Mouse (Mus musculus) left cerebral cortex, postnatal 25 days (tissue): ENCODE data around the gene Dpm2. TPM values are rescaled to one million over a fixed set of nuclear protein-coding genes. Genes with fewer than 3 reads are reported as not detected.

Experiments used
- DNase-seq, 2 experiments: peaks; one replicate each; pipeline ENCODE4 v3.0.0; 2022; ENCODE audit warnings: low spot score in 2 of 2, mixed read lengths in 1 of 2
- intact Hi-C: fragments of 180-260 bp; cut with DNase I; formaldehyde crosslinking; loops from one replicate; pipeline ENCODE4 v1.15.1; 2025
- total RNA-seq, 2 experiments: library from RNA; stranded (reverse); gene quantifications; 2 replicates each; pipeline ENCODE4 v1.2.3; 2021

The Dpm2 gene
- total RNA-seq, 2 experiments from 2014 or later = 76.1 to 81.8 TPM

GRCm38 (mm10) chr2:32606161-32607142, 35.8 kb downstream of the Dpm2 start:
- intact Hi-C loops = loop anchor here (2.0 kb wide), 1 partner anchor 20 kb away; the partner anchor contains the start of gene St6galnac4
- DNase-seq = peak; percentile 85 to 86

GRCm38 (mm10) chr2:32607262-32607947, 36.7 kb downstream of the Dpm2 start:
- peak; percentile 54 to 61 for DNase-seq
- intact Hi-C loops = loop anchor here (2.0 kb wide), 1 partner anchor 21 kb away; the partner anchor contains the start of gene St6galnac4

GRCm38 (mm10) chr2:32608141-32608777, 37.6 kb downstream of the Dpm2 start:
- peak in 1 of 2 experiments; percentile 63 for DNase-seq
- intact Hi-C loops = no loop called here

GRCm38 (mm10) chr2:32608778-32609435, 38.2 kb downstream of the Dpm2 start:
- intact Hi-C loops = no loop called here
- no peak for DNase-seq

- DNase-seq = peak in 1 of 2 experiments; percentile 63
Measured at GRCm38 (mm10) chr2:32610610-32611229, 40.1 kb downstream of the Dpm2 start.

GRCm38 (mm10) chr2:32612274-32612673, 41.6 kb downstream of the Dpm2 start:
- no peak for DNase-seq
- intact Hi-C loops = no loop called here

More at GRCm38 (mm10) chr2:32610610-32611229, 40.1 kb downstream of the Dpm2 start:
- intact Hi-C loops = no loop called here

- intact Hi-C loops = loop anchor here (5.0 kb wide), 1 partner anchor 35 kb away; no protein-coding TSS in a partner anchor
Measured at GRCm38 (mm10) chr2:32617109-32617508, 46.5 kb downstream of the Dpm2 start.

GRCm38 (mm10) chr2:32617601-32618000, 46.9 kb downstream of the Dpm2 start:
- intact Hi-C loops = loop anchor here (5.0 kb wide), 1 partner anchor 35 kb away; no protein-coding TSS in a partner anchor
- DNase-seq = no peak

More at GRCm38 (mm10) chr2:32617109-32617508, 46.5 kb downstream of the Dpm2 start:
- DNase-seq = no peak

GRCm38 (mm10) chr2:32618051-32618450, 47.4 kb downstream of the Dpm2 start:
- intact Hi-C loops = loop anchor here (5.0 kb wide), 1 partner anchor 36 kb away; no protein-coding TSS in a partner anchor
- DNase-seq = no peak

GRCm38 (mm10) chr2:32620682-32621516, 50.2 kb downstream of the Dpm2 start:
- intact Hi-C loops = no loop called here

GRCm38 (mm10) chr2:32621517-32621859, 50.8 kb downstream of the Dpm2 start, which contains the start of gene Ak1:
Gene Ak1 (plus strand): TSS chr2:32621758.
- no peak for DNase-seq
- intact Hi-C loops = no loop called here

More at GRCm38 (mm10) chr2:32620682-32621516, 50.2 kb downstream of the Dpm2 start:
- DNase-seq = no peak

Other genes starting within 250 kb of the Dpm2 start
- gene Ciz1, start 218.5 kb upstream of the Dpm2 start, total RNA-seq = 10 to 100 TPM; 67.5 to 73.1 TPM
- gene Dnm1, start 217.5 kb upstream of the Dpm2 start, total RNA-seq = 1,000 to 10,000 TPM; 1,197 to 1,302 TPM
- gene 1110008P14Rik, start 188.9 kb upstream of the Dpm2 start, total RNA-seq = 100 to 1,000 TPM; 375 to 446 TPM
- gene Lcn2, start 182.6 kb upstream of the Dpm2 start, total RNA-seq = under 1 TPM; 0.76 to 0.85 TPM
- gene Ptges2, start 175.0 kb upstream of the Dpm2 start, total RNA-seq = 10 to 100 TPM; 44.4 to 50.3 TPM
- 1 to 10 TPM; 4.2 TPM for gene Naif1, start 120.4 kb upstream of the Dpm2 start, total RNA-seq
- 10 to 100 TPM; 59.0 to 64.8 TPM for gene Slc25a25, start 119.4 kb upstream of the Dpm2 start, total RNA-seq
- gene Fam102a, start 35.5 kb upstream of the Dpm2 start, total RNA-seq = 10 to 100 TPM; 52.2 to 57.8 TPM
- 1 to 10 TPM; 7.5 to 8.3 TPM for gene Pip5kl1, start 3.9 kb downstream of the Dpm2 start, total RNA-seq
- under 1 TPM; 0.80 to 0.94 TPM for gene 9430097D07Rik, start 4.8 kb downstream of the Dpm2 start, total RNA-seq
- 10 to 100 TPM; 40.1 to 41.1 TPM for gene St6galnac4, start 16.2 kb downstream of the Dpm2 start, total RNA-seq
- 100 to 1,000 TPM; 112 to 117 TPM for gene St6galnac6, start 28.9 kb downstream of the Dpm2 start, total RNA-seq
- gene Ak1, start 50.9 kb downstream of the Dpm2 start, total RNA-seq = 100 to 1,000 TPM; 157 to 159 TPM
- gene Eng, start 75.7 kb downstream of the Dpm2 start, total RNA-seq = 10 to 100 TPM; 21.9 to 25.0 TPM
- gene Fpgs, start 133.3 kb downstream of the Dpm2 start, total RNA-seq = 1 to 10 TPM; 7.1 to 9.4 TPM
- 100 to 1,000 TPM; 114 to 118 TPM for gene Cdk9, start 142.2 kb downstream of the Dpm2 start, total RNA-seq
- 10 to 100 TPM; 27.8 to 30.8 TPM for gene Sh2d3c, start 150.2 kb downstream of the Dpm2 start, total RNA-seq
- 1 to 10 TPM; 2.3 to 2.4 TPM for gene 6330409D20Rik, start 170.2 kb downstream of the Dpm2 start, total RNA-seq
- gene Tor2a, start 186.4 kb downstream of the Dpm2 start, total RNA-seq = 10 to 100 TPM; 29.9 to 31.0 TPM
- gene Ttc16, start 204.8 kb downstream of the Dpm2 start, total RNA-seq = under 1 TPM; 0.27 to 0.87 TPM
- 1 to 10 TPM; 7.3 to 8.2 TPM for gene Ptrh1, start 204.9 kb downstream of the Dpm2 start, total RNA-seq
- gene Cfap157, start 213.6 kb downstream of the Dpm2 start, total RNA-seq = under 1 TPM in 1 of 2 experiments, not detected in 1; 0.62 TPM